Mouse (Mus musculus) CH12.LX (cell line): ENCODE data around the gene Ap4e1.

Experiments used
- CHD1 ChIP-seq: IDR thresholded peaks from 2 replicates; pipeline ENCODE4 v1.6.1; 2012; ENCODE audit warnings: low read depth, low read length, improper control_type of control experiment, inconsistent platforms
- GABPA ChIP-seq: IDR thresholded peaks from 2 replicates; pipeline ENCODE4 v1.6.1; 2012; ENCODE audit warnings: low read depth, low read length, improper control_type of control experiment, inconsistent platforms; ENCODE audit not compliant: insufficient replicate concordance
- MYC ChIP-seq: IDR thresholded peaks from 2 replicates; pipeline ENCODE4 v1.6.1; 2011; ENCODE audit warnings: low read depth, mild to moderate bottlenecking, improper control_type of control experiment, low read length
- POLR2A ChIP-seq: IDR thresholded peaks from 2 replicates; pipeline ENCODE4 v1.6.1; 2011; ENCODE audit warnings: low read depth, mild to moderate bottlenecking, improper control_type of control experiment, low read length

- TF ChIP-seq MYC: no peak
- TF ChIP-seq POLR2A: no peak
- no peak for TF ChIP-seq CHD1
- no peak for TF ChIP-seq GABPA
Measured at GRCm38 (mm10) chr2:127037299-127037698, 28.8 kb downstream of the Ap4e1 start.
